In genomic region chr10:69211976-69212375, GRCm38 (mm10) we compare ENCODE assay signal across 8 mouse cellular contexts. TPM values are rescaled to one million over a fixed set of nuclear protein-coding genes. Genes with fewer than 3 reads are reported as not detected.
DNase-seq lines count a peak whose midpoint lies in the region; ATAC-seq and TF ChIP-seq lines count a peak whose summit lies in the region.

No protein-coding gene starts in this region.

- peak; percentile 55 for DNase-seq in NIH3T3 (ENCODE audit: low read depth)
- peak; percentile 57 for DNase-seq in hindbrain, embryonic 10.5 days (ENCODE audit: low spot score)
- peak; percentile 36 to 51 for DNase-seq in left cerebral cortex, postnatal 36 days (ENCODE audit: low spot score in 2 of 2)
- peak; percentile 65 for DNase-seq in midbrain, embryonic 10.5 days (ENCODE audit: low spot score)
- peak; percentile 66 for DNase-seq in skeletal muscle tissue, adult 2 months (ENCODE audit: low read depth, low spot score)
- DNase-seq in spleen, postnatal 4 days (ENCODE audit: low spot score in 2 of 2): no peak

- H3K27ac ChIP-seq in forebrain, embryonic 13.5 days: peak overlapping the region; percentile 96
- peak overlapping the region; percentile 99 for H3K27ac ChIP-seq in hindbrain, embryonic 10.5 days
- H3K27ac ChIP-seq in midbrain, embryonic 10.5 days (replicated peaks): peak overlapping the region; percentile 98

- intact Hi-C loops in left cerebral cortex, postnatal 36 days (cut with DNase I): loop anchor here (2.0 kb wide), 1 partner anchor 25 kb away; no protein-coding TSS in a partner anchor

- peaks cover 10% of the 10 kb centered on the region for H3K36me3 ChIP-seq in C2C12 (ENCODE audit: control insufficient read depth, insufficient read depth)
- peaks cover 6% of the 10 kb centered on the region for H3K36me3 ChIP-seq in forebrain, embryonic 13.5 days (ENCODE audit: poor library complexity, severe bottlenecking)
- H3K36me3 ChIP-seq in hindbrain, embryonic 10.5 days: peaks cover 16% of the 10 kb centered on the region
- H3K36me3 ChIP-seq in midbrain, embryonic 10.5 days: peaks cover 20% of the 10 kb centered on the region

- no peak for ATAC-seq in forebrain, embryonic 13.5 days

- H3K9ac ChIP-seq in forebrain, embryonic 13.5 days: peak overlapping the region; percentile 93

- no peaks in the 10 kb centered on the region for H3K9me3 ChIP-seq in forebrain, embryonic 13.5 days (replicated peaks)
- no peaks in the 10 kb centered on the region; the same call in 1 of the 2 replicates for H3K9me3 ChIP-seq in hindbrain, embryonic 10.5 days
- peaks cover 7% of the 10 kb centered on the region for H3K9me3 ChIP-seq in midbrain, embryonic 10.5 days (replicated peaks)

- peaks cover 16% of the 10 kb centered on the region for H3K4me1 ChIP-seq in forebrain, embryonic 13.5 days
- H3K4me1 ChIP-seq in hindbrain, embryonic 10.5 days (replicated peaks): peaks cover 28% of the 10 kb centered on the region
- H3K4me1 ChIP-seq in midbrain, embryonic 10.5 days: peaks cover 25% of the 10 kb centered on the region

- TF ChIP-seq CTCF in C2C12 (IDR thresholded peaks at IDR 0.05; ENCODE audit: control insufficient read depth, insufficient read depth, insufficient read length): no peak

- H3K27me3 ChIP-seq in C2C12 (ENCODE audit: control insufficient read depth, insufficient read depth, insufficient read length): no peaks in the 10 kb centered on the region
- no peaks in the 10 kb centered on the region for H3K27me3 ChIP-seq in forebrain, embryonic 13.5 days
- H3K27me3 ChIP-seq in hindbrain, embryonic 10.5 days (ENCODE audit: insufficient read depth, poor library complexity, severe bottlenecking): no peaks in the 10 kb centered on the region
- H3K27me3 ChIP-seq in midbrain, embryonic 10.5 days (ENCODE audit: low read depth, poor library complexity, severe bottlenecking): no peaks in the 10 kb centered on the region

- H3K4me2 ChIP-seq in forebrain, embryonic 13.5 days: peak overlapping the region; percentile 82

- H3K79me3 ChIP-seq in C2C12 (ENCODE audit: low read depth): peaks cover 12% of the 10 kb centered on the region

- WGBS in forebrain, embryonic 13.5 days: 4% methylated on average over 14 of the region's 14 CpGs
- 4% methylated on average over 14 of the region's 14 CpGs for WGBS in hindbrain, embryonic 10.5 days
- 3% methylated on average over 14 of the region's 14 CpGs for WGBS in midbrain, embryonic 10.5 days

- H3K4me3 ChIP-seq in C2C12 (ENCODE audit: insufficient read depth, poor library complexity, severe bottlenecking): peak overlapping the region; percentile 74
- peak overlapping the region; percentile 64 for H3K4me3 ChIP-seq in forebrain, embryonic 13.5 days
- peak overlapping the region; percentile 88 for H3K4me3 ChIP-seq in hindbrain, embryonic 10.5 days
- peak overlapping the region; percentile 89 for H3K4me3 ChIP-seq in midbrain, embryonic 10.5 days

- peaks cover 24% of the 10 kb centered on the region for H3K79me2 ChIP-seq in C2C12 (ENCODE audit: control insufficient read depth, insufficient read depth)

- H3ac ChIP-seq in C2C12 (ENCODE audit: control insufficient read depth, insufficient read length, low read depth): peak overlapping the region; percentile 71

TF ChIP-seq in C2C12, 6 proteins besides CTCF, POLR2A, EP300 and RAD21:
- no peak for TF ChIP-seq MAX (IDR thresholded peaks at IDR 0.05)
- TF ChIP-seq MYOD1 (IDR thresholded peaks at IDR 0.05; ENCODE audit: control insufficient read depth, insufficient read length, low read depth): no peak
- no peak for TF ChIP-seq USF1 (IDR thresholded peaks at IDR 0.05; ENCODE audit: low read depth)
- no peak for TF ChIP-seq FOSL1 (IDR thresholded peaks at IDR 0.05; ENCODE audit: insufficient read depth, low read length, poor library complexity, severe bottlenecking)

RNA-seq across cellular contexts. Expression of gene A930033H14Rik, which starts 0.9 kb away (rescaled TPM):
- polyA plus RNA-seq in C2C12 (2012; fragmentation: generic; extraction: Trizol): 0.48 TPM
- polyA plus RNA-seq in forebrain, embryonic 13.5 days (2015; fragmentation: Nextera tagmentation; extraction: Ambion mirVana): 0.94 and 1.2 TPM in 2 replicates
- 0.81 and 0.96 TPM in 2 replicates for polyA plus RNA-seq in hindbrain, embryonic 10.5 days (2016; fragmentation: Nextera tagmentation; extraction: Ambion mirVana)
- total RNA-seq in left cerebral cortex, postnatal 36 days (2021): 1 to 10 TPM; 3.0 to 4.2 TPM
- 1.0 and 1.1 TPM in 2 replicates for polyA plus RNA-seq in midbrain, embryonic 10.5 days (2016; fragmentation: Nextera tagmentation; extraction: Ambion mirVana)

Comparison
In these comparisons a context has a peak if more than half of its experiments do, and no peak if none do; other contexts are left out.
1. DNase-seq: peak in NIH3T3 (single experiment), hindbrain, embryonic 10.5 days (single experiment), left cerebral cortex, postnatal 36 days (2 of 2), midbrain, embryonic 10.5 days (single experiment) and skeletal muscle tissue, adult 2 months (single experiment); none in spleen, postnatal 4 days (0 of 2).
2. Peak in every context shown above with its lines, with median percentiles within 50 percentile points of each other: H3K4me3 ChIP-seq and H3K27ac ChIP-seq.